Mouse (Mus musculus) right cerebral cortex, adult 18-20 months (tissue): ENCODE results near the gene Slc30a3.

Experiments
- DNase-seq: peaks from one replicate; pipeline ENCODE4 v3.0.0; 2022; ENCODE audit warnings: mixed read lengths

Gene Slc30a3

GRCm38 (mm10) chr5:31108000-31108490, at the start of gene Slc30a3:
Gene Slc30a3, minus strand, starts transcription at chr5:31108237.
- DNase-seq = no peak

DNA sequence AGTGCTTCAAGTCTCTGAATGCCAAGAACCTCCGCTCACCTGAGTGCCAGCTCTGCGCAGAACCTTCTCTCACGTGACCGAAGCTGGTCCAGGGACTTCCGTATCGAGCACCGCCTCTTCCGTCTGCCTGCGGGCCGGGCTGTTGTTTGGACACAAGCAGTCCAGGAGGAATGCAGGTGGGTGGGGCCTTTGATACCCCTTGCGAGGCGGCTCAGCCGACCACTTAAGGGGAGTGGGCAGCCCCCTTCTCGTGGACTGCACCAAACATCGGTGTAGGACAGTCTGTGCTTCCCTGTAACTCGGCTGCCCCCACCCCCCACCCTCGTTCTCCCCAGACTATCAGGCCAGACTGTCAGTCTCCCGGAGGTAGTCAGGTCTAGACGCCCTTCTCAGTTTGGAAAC, 46.1 kb upstream of the Slc30a3 start, which contains the start of gene Mpv17:
Mpv17 (minus strand) TSS at position 100 of the 402 bp plus-strand sequence.
- DNase-seq = peak; percentile 87

- DNase-seq = no peak
Observed at GRCm38 (mm10) chr5:31153516-31154151, 45.6 kb upstream of the Slc30a3 start.

GRCm38 (mm10) chr5:31151746-31152145, 43.7 kb upstream of the Slc30a3 start:
- no peak for DNase-seq

DNA sequence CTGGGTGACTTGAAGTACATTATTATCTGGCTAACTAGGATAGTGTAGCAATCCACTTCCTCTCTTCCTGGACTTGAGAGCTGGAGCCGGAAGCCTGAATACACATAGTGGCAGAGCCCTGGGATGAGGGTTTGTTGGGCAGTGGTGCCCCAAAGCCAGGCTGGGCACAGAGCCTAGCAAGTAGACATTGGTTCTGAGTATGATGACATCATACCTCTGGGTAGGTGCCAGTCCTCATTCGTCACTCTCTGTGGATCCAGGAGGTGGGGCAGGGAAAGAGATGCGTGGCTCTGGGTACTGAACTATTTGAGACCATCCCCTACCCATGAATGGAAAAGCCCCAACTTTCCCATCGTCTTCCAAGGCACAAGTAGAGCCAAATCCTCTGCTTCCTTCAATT, 41.7 kb upstream of the Slc30a3 start:
- no peak for DNase-seq

- DNase-seq = no peak
Observed at GRCm38 (mm10) chr5:31138968-31139425, 31.0 kb upstream of the Slc30a3 start.

GRCm38 (mm10) chr5:31138241-31138967, 30.4 kb upstream of the Slc30a3 start, which contains the start of gene Ucn:
Gene Ucn, minus strand, starts transcription at chr5:31138829.
- no peak for DNase-seq

DNA sequence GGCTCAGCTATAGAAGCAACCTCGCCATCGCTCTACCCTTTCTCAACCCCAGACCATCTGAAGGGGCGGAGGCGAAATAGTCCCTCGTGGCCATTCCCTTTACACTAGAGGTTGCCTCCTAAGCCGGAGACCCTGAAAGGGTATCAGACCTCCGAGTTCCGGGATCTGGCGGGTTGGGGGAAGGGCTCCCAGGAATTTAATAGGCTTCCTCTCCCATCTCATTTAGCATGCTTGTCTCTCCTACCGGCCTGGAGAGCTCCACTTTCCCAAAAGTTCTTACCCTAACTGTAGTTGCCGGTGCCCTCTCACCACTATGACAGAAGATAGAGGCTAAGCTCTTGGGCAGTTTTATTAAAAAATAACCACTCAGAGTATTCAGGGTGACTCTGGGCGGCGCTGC, 29.6 kb upstream of the Slc30a3 start:
- DNase-seq = no peak

GRCm38 (mm10) chr5:31136730-31137424, 28.8 kb upstream of the Slc30a3 start:
- DNase-seq = no peak

- no peak for DNase-seq
Observed at GRCm38 (mm10) chr5:31126050-31126449, 18.0 kb upstream of the Slc30a3 start.

DNA sequence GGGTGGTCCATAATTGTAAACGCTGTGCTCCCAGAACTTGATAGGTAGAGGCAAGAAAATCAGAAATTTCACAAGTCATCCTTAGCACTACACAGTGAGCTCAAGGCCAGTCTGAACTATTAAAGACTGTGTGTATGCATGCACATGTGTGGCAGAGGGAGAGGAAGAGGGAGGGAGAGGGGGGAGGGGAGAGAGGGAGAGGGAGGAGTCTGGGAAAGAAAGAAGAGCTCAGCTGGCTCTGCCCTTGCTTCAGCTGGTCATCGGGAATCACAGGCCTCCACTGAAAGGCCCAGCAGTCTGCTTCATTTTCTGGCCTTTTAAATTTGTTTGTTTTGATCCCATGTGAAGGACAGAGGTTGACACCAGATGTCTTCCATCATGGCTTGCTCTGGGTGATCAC, 15.4 kb upstream of the Slc30a3 start:
- DNase-seq = no peak

DNA sequence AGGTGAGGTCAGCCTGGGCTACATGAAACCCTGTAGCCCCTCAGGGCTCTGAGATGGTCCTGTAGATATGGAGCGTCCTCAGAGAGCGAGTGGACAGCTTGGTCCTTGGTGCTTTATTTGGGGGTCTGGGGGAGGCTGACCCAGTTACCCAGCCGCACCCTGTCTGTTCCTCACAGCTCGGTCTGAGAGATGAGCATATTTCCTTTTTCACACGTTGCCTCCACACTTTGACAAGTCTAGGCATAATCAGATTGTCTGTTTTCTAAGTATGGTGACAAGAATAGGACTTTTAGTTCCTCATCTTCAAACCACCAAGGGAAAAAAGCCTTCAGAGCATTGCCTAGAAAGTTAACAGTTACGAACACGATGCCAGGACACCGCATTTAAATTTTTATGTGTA, 13.1 kb upstream of the Slc30a3 start:
- DNase-seq = peak; percentile 68

- DNase-seq = no peak
Observed at GRCm38 (mm10) chr5:31116912-31117311, 8.9 kb upstream of the Slc30a3 start.

DNA sequence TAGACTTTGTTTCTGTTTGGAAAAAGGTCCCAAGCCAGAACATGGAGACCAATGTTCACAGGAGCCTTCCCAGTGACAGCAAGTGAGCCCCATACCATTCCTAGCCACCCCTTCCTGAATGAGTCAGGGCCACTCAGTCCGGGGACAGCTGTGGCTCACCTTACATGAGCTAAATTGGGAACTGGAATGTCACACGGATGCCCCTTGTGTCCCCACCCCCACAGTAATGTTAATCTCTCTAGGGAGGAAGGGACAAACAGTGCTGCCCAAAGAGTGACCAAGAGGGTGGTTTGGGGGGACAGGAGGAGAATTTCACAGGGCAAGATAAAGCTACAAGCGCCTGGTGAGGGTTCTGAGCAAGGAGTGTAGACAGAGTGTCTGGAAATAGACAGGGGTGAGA, 8.3 kb upstream of the Slc30a3 start, which contains the start of gene Trim54:
Trim54 (plus strand) TSS at position 359 of the 400 bp plus-strand sequence.
- DNase-seq = no peak

DNA sequence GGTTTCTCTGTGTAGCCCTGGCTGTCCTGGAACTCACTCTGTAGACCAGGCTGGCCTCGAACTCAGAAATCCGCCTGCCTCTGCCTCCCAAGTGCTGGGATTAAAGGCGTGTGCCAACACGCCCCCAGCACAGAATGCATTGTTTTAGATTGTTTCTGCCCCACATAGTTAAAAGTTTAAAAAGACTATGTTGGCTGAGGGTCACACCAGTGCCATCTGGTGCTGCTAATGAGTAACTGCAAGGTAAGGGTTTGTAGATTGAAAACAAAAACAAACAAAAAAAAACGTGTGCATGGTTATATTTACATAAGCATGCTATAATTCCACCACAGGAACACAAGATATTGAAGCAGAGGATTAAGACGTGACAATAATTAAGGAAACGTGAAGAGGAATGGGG, 2.7 kb upstream of the Slc30a3 start:
- no peak for DNase-seq

DNA sequence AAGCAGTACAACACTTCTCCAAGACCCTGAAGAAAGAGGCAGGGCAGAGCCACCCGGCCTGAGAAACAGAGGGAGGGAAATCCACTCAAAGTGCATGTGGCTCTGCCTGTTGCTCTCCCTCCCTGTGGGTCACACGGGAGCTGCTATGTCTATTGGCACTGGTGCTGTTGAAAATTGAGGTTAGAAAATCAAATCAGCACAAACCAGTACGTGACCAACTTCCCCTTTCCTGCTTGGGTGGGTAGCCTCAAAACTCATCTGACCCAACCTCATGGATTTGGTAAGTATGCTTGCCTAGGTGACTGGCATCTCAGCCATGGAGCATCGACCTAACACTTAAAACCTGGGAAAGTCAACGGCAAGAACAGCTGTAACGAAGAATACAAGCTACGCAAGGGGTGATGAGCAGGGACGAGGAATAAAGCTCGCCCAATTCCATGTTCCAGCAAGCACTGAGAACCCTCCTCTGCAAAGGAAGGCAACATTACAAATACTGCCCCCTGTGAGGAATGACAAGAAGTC, 2.2 kb downstream of the Slc30a3 start, which contains the start of gene Dnajc5g:
Dnajc5g (plus strand) TSS at position 472 of the 522 bp plus-strand sequence.
- no peak for DNase-seq

- no peak for DNase-seq
Observed at GRCm38 (mm10) chr5:31095711-31096480, 12.1 kb downstream of the Slc30a3 start.

DNA sequence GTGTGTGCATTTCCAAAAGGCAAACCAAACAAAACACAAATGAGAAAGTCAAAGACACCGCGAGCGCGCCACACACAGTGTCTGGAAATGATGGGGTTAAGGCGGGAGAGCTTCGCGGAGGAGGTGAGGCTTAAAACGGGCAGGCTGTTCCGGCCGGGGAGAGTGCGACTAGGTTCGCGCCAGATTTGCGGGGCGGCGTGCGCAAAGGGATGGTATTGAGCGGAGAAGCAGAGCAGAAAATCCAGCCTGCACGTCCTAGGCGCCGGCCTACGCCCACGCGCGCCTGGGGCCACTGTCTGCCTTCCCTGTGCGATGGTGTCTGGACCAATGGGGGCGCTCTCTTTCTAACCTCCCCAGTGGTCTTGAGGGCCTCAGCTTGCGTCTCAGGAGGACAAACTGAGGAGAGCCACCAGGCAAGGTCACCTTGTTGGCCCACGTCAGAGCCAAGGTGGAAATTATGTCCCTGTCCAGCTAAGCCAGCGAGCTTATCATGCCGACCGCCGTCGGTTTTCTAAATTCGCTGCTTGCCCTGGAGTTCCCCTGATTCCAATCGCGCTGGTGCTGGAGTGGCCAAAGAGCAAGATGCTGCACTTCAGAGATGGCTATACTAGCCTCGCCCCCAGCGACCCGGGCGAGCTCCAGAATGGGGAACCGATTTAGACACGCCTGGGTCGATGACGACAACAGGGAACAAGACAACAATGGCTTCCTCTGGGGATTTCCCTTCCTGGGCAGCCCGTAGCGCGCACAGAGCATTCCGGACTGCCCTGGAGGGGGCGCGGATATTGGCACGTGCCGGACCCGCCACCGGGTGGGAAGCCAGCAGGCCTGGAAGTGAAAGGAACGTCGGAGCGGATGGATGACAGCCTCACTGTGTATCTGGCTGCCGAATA, 13.0 kb downstream of the Slc30a3 start:
- DNase-seq = peak; percentile 73

GRCm38 (mm10) chr5:31094100-31094798, 13.8 kb downstream of the Slc30a3 start:
- no peak for DNase-seq
